Mouse (Mus musculus) hindbrain, embryonic 13.5 days (tissue): ENCODE measurements at regions not wholly inside any gene's neighbourhood (a gene's known extent, or its start where the extent isn't known, plus 50 kb on each side); places are given as distances from the start of the nearest gene placed in this dataset.

Source experiments
- ATAC-seq: fragments of 200-750 bp; cut with Nextera tagmentation; 2 replicates; pipeline ENCODE4 v1.8.0; 2017; ENCODE audit warnings: moderate TSS enrichment; ENCODE audit not compliant: low FRiP score
- H3K27ac ChIP-seq: fragments of 300-500 bp; sonication (generic); 2 replicates; pipeline ENCODE4 v1.5.1; 2015; ENCODE audit warnings: inconsistent platforms, mild to moderate bottlenecking, moderate library complexity
- H3K27me3 ChIP-seq: fragments of 300-500 bp; sonication (generic); 2 replicates; pipeline ENCODE4 v1.6.1; 2015; ENCODE audit warnings: mild to moderate bottlenecking, inconsistent platforms
- H3K36me3 ChIP-seq: fragments of 300-500 bp; sonication (generic); 2 replicates; pipeline ENCODE4 v1.6.1; 2015; ENCODE audit warnings: mild to moderate bottlenecking, inconsistent platforms
- H3K4me1 ChIP-seq: fragments of 300-500 bp; sonication (generic); replicated peaks from 2 replicates; pipeline ENCODE4 v1.6.1; 2015; ENCODE audit warnings: inconsistent platforms
- H3K4me2 ChIP-seq: fragments of 300-500 bp; sonication (generic); 2 replicates; pipeline ENCODE4 v1.6.1; 2015; ENCODE audit warnings: inconsistent platforms, mild to moderate bottlenecking, moderate library complexity
- H3K4me3 ChIP-seq: fragments of 300-500 bp; sonication (generic); 2 replicates; pipeline ENCODE4 v1.5.1; 2015; ENCODE audit warnings: mild to moderate bottlenecking, inconsistent platforms
- H3K9ac ChIP-seq: fragments of 300-500 bp; sonication (generic); 2 replicates; pipeline ENCODE4 v1.6.1; 2015; ENCODE audit warnings: mild to moderate bottlenecking, inconsistent platforms
- H3K9me3 ChIP-seq: fragments of 300-500 bp; sonication (generic); 2 replicates; pipeline ENCODE4 v1.6.1; 2016; ENCODE audit warnings: inconsistent platforms
- WGBS: fragments of 180-500 bp; shearing (Covaris S2); methylation state at CpG from one replicate; pipeline ENCODE4 v1.1.7; 2015; 5-methylcytosine and 5-hydroxymethylcytosine counted together

DNA sequence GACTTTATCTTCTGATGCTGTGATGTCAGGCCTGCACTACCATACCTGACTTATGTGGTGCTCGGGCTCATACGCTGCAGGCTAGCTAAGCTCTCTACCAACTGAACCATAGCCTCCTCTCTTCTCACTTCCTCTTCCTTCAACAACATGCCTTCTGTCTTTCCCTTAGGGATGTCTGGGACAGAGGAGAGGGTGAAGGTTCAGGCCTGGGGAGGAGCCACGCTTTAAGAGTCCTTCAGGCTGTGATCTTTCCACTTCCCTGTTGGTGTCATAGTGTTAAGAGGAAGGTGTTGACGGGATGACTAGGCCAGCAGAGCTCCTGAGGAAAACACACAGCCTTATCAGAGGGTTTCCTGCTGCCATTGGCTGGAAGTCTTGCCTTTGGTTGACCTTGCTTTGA lies 188.8 kb upstream of the Jade1 start:
- H3K9me3 ChIP-seq, result no peaks in the 10 kb centered on the region
- ATAC-seq, result no peak
- H3K4me2 ChIP-seq, result no peak overlapping the region
- H3K27me3 ChIP-seq, result no peaks in the 10 kb centered on the region
- no peaks in the 10 kb centered on the region for H3K36me3 ChIP-seq
- H3K4me3 ChIP-seq, result no peak overlapping the region
- H3K27ac ChIP-seq, result no peak overlapping the region
- 86% methylated on average over 4 of the region's 4 CpGs for WGBS
- no peak overlapping the region for H3K9ac ChIP-seq
- H3K4me1 ChIP-seq, result no peaks in the 10 kb centered on the region

DNA sequence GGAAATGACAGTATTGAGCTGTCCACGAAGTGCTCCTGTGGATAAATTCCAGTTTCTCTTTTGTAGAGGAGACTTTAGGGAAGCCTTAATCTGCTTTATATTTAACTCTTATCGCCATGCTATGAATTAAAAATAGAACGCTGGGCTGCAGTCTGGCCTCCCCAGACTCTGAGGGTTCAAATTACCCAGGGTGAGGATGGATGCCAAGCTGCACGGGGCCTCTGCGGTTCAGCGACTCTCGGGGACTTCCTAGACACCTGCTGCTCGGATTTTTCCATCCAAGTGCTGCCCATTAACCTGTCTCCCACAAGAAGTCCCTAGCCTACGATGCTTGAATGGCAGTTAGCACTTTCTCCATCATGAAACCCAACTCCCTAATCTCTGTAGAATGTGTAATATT lies 189.3 kb upstream of the Jade1 start:
- Histone ChIP-seq H3K9ac (no peak overlapping the region), H3K27ac (no peak overlapping the region), H3K4me1 (no peaks in the 10 kb centered on the region), H3K36me3 (no peaks in the 10 kb centered on the region), H3K27me3 (no peaks in the 10 kb centered on the region), H3K4me2 (no peak overlapping the region), H3K9me3 (no peaks in the 10 kb centered on the region), H3K4me3 (no peak overlapping the region)
- no peak for ATAC-seq
- 65% methylated on average over 9 of the region's 9 CpGs for WGBS

DNA sequence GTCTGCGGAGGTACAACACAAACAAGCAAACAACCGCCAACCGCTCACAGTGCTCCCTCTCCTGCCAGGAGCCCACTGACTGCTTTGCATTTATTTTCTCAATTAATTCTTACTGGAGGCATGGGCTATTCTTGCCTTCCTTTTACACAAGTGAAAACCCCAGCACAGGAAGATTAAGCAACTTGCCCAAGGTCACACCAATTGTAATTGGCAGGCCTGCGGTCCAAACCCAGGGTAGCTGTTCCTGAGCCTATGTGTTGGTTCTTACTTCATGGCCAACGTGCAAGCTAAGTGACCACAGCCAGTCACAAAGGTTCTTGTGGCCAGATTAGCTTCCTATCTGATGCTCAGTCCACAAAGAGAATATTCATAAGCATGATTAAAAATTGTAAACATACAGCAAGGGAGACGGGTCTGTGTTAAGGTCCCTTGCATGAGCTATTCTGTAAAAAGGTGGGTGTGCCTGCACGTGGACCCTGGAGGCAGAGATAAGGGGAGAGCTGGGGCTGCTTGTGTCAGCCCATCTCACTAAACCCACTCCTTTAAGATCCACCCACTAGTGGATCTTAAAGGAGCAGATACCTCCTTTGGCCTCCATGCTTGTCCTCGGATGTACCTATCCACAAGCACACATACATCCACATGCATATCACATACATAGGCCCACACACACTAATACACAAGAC lies 190.2 kb upstream of the Jade1 start:
- Histone ChIP-seq H3K27me3 (no peaks in the 10 kb centered on the region), H3K36me3 (no peaks in the 10 kb centered on the region), H3K9me3 (no peaks in the 10 kb centered on the region), H3K27ac (no peak overlapping the region), H3K4me2 (no peak overlapping the region), H3K9ac (no peak overlapping the region), H3K4me1 (0 out of 2 replicates have a peak, but pooled peaks cover under 1% of the 10 kb centered on the region), H3K4me3 (no peak overlapping the region)
- ATAC-seq, result no peak
- 82% methylated on average over 8 of the region's 8 CpGs for WGBS

DNA sequence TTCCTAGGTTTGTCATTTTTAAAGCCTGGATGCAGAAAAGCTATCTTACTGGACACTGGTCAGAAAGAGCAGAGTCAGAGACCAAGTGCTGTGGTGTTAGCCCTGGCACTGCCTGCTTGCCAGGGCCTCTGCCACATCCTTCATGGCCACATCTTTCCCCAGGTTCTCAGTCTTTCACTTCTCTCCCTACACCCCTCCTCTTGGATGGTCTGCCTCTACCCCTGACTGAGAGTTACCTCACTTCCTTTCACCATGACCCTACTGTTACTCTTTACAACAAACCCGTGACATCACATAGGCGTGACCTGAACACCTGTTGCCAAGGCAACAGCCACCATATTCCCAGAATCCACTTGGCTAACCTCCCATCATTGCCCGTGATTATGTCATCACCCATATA lies 191.6 kb upstream of the Jade1 start:
- 0 out of 2 replicates have a peak, but pooled peaks cover 2% of the 10 kb centered on the region for H3K4me1 ChIP-seq
- no peaks in the 10 kb centered on the region for H3K36me3 ChIP-seq
- H3K27ac ChIP-seq, result no peak overlapping the region
- no peak overlapping the region for H3K4me2 ChIP-seq
- 85% methylated on average over 3 of the region's 3 CpGs for WGBS
- no peaks in the 10 kb centered on the region for H3K27me3 ChIP-seq
- no peak overlapping the region for H3K9ac ChIP-seq
- no peak for ATAC-seq
- H3K9me3 ChIP-seq, result no peaks in the 10 kb centered on the region
- H3K4me3 ChIP-seq, result no peak overlapping the region

DNA sequence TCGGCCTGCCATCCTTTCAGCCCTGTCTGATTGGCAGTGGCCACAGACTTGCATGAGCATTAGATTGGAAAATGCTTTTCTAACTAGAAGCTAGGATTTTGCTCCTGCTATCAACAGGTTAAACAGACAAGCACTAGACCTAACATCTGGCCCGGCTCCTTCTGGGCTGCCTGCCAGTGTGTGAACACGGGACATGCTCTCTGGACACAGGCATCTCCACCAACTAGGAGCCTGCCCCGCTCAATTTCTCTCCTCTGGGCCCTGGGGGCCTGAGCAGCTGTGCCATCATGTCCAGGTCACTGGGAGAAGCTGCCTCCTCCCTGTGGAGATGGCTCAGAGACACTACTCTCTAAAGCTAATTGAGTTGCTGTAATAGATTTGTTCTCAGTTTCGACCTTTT lies 195.3 kb upstream of the Jade1 start:
- no peak overlapping the region for H3K4me3 ChIP-seq
- H3K36me3 ChIP-seq, result no peaks in the 10 kb centered on the region
- H3K27me3 ChIP-seq, result no peaks in the 10 kb centered on the region
- WGBS, result 65% methylated on average over 5 of the region's 5 CpGs
- H3K27ac ChIP-seq, result no peak overlapping the region
- no peak for ATAC-seq
- 0 out of 2 replicates have a peak, but pooled peaks cover 2% of the 10 kb centered on the region for H3K4me1 ChIP-seq
- H3K9me3 ChIP-seq, result no peaks in the 10 kb centered on the region
- no peak overlapping the region for H3K9ac ChIP-seq
- no peak overlapping the region for H3K4me2 ChIP-seq

DNA sequence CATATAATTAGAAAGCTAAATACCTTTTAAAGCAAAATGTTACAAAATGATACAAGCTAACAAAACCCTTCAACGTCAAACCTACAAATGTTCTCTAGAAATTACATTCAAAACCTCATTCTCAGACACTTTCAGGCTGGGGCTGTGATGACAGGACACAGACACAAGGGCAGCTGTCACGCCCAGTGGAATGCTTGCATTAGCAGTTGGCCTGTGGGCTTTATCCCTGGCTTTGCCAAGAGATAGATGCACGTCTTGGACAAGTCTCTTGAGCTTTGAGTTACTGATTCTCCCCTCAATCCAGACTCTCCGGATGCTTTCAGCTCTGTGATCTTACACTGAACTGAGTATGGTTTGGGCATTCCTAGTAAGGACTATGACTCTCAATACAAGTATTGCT lies 196.1 kb upstream of the Jade1 start:
- no peaks in the 10 kb centered on the region for H3K9me3 ChIP-seq
- H3K36me3 ChIP-seq, result no peaks in the 10 kb centered on the region
- no peak overlapping the region for H3K4me2 ChIP-seq
- 80% methylated on average over 4 of the region's 4 CpGs for WGBS
- no peak for ATAC-seq
- 0 out of 2 replicates have a peak, but pooled peaks cover 2% of the 10 kb centered on the region for H3K4me1 ChIP-seq
- no peak overlapping the region for H3K27ac ChIP-seq
- H3K27me3 ChIP-seq, result no peaks in the 10 kb centered on the region
- H3K9ac ChIP-seq, result no peak overlapping the region
- no peak overlapping the region for H3K4me3 ChIP-seq

DNA sequence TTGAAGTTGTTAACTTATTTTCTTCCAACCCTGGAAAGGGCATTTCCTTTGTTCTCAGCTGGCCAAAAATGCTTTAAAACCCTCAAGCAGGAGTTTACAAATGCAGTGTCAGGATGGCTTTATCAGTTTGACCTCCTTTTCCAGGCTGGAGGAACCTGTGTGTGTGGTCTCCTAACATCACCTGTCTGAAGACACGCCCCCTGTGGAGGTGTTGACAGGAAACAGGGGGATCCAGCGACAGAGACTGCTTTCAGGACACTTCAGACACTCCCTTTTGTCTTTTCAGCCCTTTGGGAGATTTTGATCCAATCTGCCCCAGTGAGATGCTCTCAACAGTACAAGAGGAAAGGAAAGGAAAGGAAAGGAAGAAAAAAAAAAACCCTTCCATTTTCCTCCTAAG lies 202.5 kb upstream of the Jade1 start:
- 22% methylated on average over 2 of the region's 2 CpGs for WGBS
- no peak overlapping the region for H3K4me3 ChIP-seq
- ATAC-seq, result no peak

DNA sequence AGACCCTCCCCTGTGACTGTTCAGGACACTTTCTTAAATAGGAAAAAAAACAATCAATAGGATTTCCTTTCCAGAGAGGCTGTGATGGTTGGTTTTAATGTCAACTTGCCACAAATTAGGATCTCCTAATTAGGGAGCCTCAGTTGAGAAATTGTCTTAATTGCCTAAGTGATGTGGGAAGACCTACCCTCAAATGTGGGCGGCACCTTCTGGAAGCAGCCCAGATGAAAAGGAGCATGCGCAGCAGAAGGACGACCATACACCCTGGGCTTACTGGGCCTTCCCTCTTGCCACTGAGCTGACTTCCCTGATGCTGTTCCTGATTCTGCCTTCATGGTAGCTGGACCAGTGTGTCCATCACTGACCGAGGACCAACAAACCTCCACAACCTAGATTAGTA lies 203.7 kb upstream of the Jade1 start:
- ATAC-seq, result no peak
- Histone ChIP-seq H3K27me3 (no peaks in the 10 kb centered on the region), H3K9me3 (no peaks in the 10 kb centered on the region), H3K4me3 (no peak overlapping the region), H3K4me2 (no peak overlapping the region), H3K27ac (no peak overlapping the region), H3K4me1 (peaks cover 8% of the 10 kb centered on the region), H3K36me3 (no peaks in the 10 kb centered on the region), H3K9ac (no peak overlapping the region)
- 91% methylated on average over 4 of the region's 4 CpGs for WGBS

More for the DNA sequence above, 202.5 kb upstream of the Jade1 start:
- Histone ChIP-seq H3K9me3 (no peaks in the 10 kb centered on the region), H3K36me3 (no peaks in the 10 kb centered on the region), H3K27ac (no peak overlapping the region), H3K4me1 (peaks cover 8% of the 10 kb centered on the region), H3K4me2 (no peak overlapping the region), H3K9ac (no peak overlapping the region), H3K27me3 (no peaks in the 10 kb centered on the region)

DNA sequence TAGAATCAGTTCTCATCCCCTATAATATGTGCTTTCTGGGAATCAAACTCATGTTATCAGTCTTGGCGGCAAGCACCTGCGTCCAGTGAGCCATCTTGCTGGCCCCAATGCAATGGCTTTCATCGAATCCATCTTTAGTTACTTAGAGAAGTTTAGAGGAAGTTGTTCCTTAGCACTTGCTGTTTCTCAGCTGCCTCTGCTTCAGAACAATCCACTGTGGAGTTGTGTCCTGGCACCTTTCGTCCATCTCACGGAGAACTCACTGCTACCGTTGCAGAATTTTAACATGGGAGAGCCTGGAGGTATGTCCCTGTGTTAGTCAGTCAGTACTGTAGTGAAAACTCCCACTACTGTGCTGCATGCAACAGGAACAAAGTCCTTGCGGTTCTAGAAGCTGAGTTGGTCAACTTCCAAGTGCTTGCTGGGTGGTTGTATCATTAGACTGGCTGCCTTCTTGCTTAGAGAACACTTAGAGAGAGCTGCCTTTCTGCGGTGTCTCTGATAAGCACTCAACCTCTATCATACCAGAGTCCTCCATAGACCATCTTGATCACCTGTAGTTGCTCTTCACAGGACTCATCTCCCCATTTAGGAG lies 204.3 kb upstream of the Jade1 start:
- no peak for ATAC-seq
- no peaks in the 10 kb centered on the region for H3K27me3 ChIP-seq
- no peak overlapping the region for H3K9ac ChIP-seq
- H3K9me3 ChIP-seq, result no peaks in the 10 kb centered on the region
- no peak overlapping the region for H3K4me3 ChIP-seq
- 96% methylated on average over 8 of the region's 8 CpGs for WGBS
- H3K36me3 ChIP-seq, result no peaks in the 10 kb centered on the region
- H3K4me1 ChIP-seq, result peaks cover 8% of the 10 kb centered on the region
- H3K4me2 ChIP-seq, result no peak overlapping the region
- no peak overlapping the region for H3K27ac ChIP-seq

DNA sequence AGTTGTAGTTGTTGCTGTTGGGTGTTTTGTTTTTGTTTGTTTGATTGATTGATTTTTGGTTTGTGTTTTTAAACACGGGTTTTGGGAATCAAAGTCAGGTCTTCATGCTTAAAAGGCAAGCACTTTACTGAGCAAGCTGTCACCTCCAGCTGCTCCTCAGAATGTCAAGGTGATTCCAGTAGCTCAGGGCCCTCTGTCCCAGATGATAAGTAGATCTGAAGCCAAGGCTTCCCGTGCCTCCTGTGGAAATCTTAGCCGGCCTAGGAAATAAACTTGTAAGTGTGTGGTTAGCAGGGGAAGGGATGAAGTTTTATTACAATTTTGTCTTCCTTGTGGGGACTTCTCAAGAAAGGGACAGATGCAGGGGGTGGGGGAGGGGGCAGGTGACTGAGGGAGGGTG lies 205.2 kb upstream of the Jade1 start:
- Histone ChIP-seq H3K4me3 (no peak overlapping the region), H3K9me3 (no peaks in the 10 kb centered on the region), H3K27me3 (no peaks in the 10 kb centered on the region), H3K9ac (no peak overlapping the region), H3K27ac (no peak overlapping the region), H3K36me3 (no peaks in the 10 kb centered on the region), H3K4me2 (no peak overlapping the region), H3K4me1 (peaks cover 8% of the 10 kb centered on the region)
- no peak for ATAC-seq
- 79% methylated on average over 3 of the region's 3 CpGs for WGBS

DNA sequence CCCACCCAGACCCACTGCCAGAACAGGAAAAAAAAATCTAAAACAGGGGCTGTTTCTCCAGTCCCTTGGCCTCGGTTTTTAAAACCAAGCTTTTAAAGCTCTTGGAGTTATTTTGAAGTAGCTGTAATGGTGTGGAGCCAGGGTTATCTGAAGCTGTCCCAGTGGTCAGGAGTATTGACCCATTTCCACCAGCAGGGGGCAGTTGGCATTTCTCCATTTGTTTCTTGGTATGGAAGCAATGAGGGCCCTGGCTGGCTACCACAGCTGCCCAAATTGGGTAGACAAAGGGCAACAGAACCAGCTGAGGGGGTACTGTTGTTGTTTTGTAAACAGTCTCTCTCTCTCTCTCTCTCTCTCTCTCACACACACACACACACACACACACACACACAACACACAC lies 206.7 kb upstream of the Jade1 start:
- Histone ChIP-seq H3K27ac (no peak overlapping the region), H3K36me3 (no peaks in the 10 kb centered on the region), H3K27me3 (no peaks in the 10 kb centered on the region), H3K4me1 (peaks cover 8% of the 10 kb centered on the region), H3K4me2 (no peak overlapping the region), H3K9ac (no peak overlapping the region), H3K4me3 (no peak overlapping the region), H3K9me3 (no peaks in the 10 kb centered on the region)
- ATAC-seq, result no peak
- WGBS, result 77% methylated on average over 1 of the region's 1 CpGs

DNA sequence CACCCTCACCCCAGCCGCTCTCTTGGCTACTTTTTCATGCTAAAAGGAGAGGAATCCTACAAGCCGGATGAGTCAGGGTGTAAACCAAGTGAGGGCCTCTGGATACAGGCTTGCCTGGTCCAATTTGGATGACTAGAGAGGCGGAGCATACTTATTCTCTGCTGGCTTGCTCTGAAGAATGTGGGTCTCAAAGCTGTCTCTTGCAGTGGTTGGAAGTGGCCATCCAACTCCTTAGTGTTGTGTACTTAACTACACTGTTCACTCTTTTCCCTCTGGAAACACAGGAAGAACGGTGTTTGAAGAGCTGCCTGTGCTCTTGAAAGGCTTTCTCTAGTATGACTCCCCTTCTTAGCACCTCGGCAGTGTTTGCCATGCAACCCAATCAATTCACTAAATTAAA lies 208.7 kb upstream of the Jade1 start:
- no peak overlapping the region for H3K27ac ChIP-seq
- H3K36me3 ChIP-seq, result no peaks in the 10 kb centered on the region
- H3K9me3 ChIP-seq, result no peaks in the 10 kb centered on the region
- H3K4me2 ChIP-seq, result no peak overlapping the region
- no peak overlapping the region for H3K4me3 ChIP-seq
- H3K27me3 ChIP-seq, result no peaks in the 10 kb centered on the region
- 65% methylated on average over 5 of the region's 5 CpGs for WGBS
- ATAC-seq, result no peak
- no peak overlapping the region for H3K9ac ChIP-seq
- no peaks in the 10 kb centered on the region for H3K4me1 ChIP-seq

DNA sequence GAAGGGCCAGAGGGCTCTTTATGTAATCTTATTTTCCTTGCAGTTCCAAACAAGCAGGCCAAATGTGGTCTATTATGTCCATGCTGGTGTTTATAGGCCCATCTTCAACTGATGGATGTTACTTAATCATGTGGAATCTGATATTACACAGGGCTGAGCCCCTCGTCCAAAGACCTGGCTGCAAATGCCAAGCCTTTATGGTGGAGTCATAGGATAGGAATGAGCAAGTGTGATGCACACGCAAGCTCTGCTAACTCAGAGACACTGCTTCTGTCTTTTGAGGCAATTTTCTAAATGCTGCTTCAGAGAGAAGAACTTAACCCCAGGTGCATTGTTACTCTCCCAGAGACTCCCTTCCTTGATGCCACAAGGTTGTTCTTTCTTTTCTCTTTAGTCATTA lies 212.1 kb upstream of the Jade1 start:
- Histone ChIP-seq H3K9ac (no peak overlapping the region), H3K27ac (no peak overlapping the region), H3K36me3 (no peaks in the 10 kb centered on the region), H3K9me3 (no peaks in the 10 kb centered on the region), H3K4me2 (no peak overlapping the region), H3K27me3 (no peaks in the 10 kb centered on the region), H3K4me1 (no peaks in the 10 kb centered on the region), H3K4me3 (no peak overlapping the region)
- 90% methylated on average over 2 of the region's 2 CpGs for WGBS
- no peak for ATAC-seq
